Comparison of ENCODE assay signal across 26 mouse cellular contexts in genomic region chr17:49729856-49730255, GRCm38 (mm10).
"Had no signal": no experiment of that assay in that cellular context is flagged by ENCODE, and none has a peak within 500 bp of the region (broad histone marks: within the 10 kb centered on the region; RNA-seq: fewer than 3 reads in every experiment).

No protein-coding gene starts in this region.

- H3K4me3 ChIP-seq: embryonic facial prominence, embryonic 10.5 days; embryonic facial prominence, embryonic 12.5 days; embryonic facial prominence, embryonic 13.5 days; embryonic facial prominence, embryonic 15.5 days; erythroblast, embryonic 14.5 days; forebrain, embryonic 10.5 days; forebrain, embryonic 12.5 days; forebrain, embryonic 13.5 days; forebrain, embryonic 15.5 days; gastrocnemius, adult 2 months had no signal

- H3K27me3 ChIP-seq: embryonic facial prominence, embryonic 12.5 days; embryonic facial prominence, embryonic 13.5 days; embryonic facial prominence, embryonic 15.5 days; forebrain, embryonic 12.5 days; forebrain, embryonic 13.5 days; forebrain, embryonic 15.5 days had no signal

- H3K27ac ChIP-seq: embryonic facial prominence, embryonic 10.5 days; embryonic facial prominence, embryonic 12.5 days; embryonic facial prominence, embryonic 13.5 days; embryonic facial prominence, embryonic 15.5 days; forebrain, embryonic 10.5 days; forebrain, embryonic 12.5 days; forebrain, embryonic 13.5 days; forebrain, embryonic 15.5 days; gastrocnemius, adult 2 months had no signal

- H3K4me1 ChIP-seq: embryonic facial prominence, embryonic 12.5 days; embryonic facial prominence, embryonic 13.5 days; embryonic facial prominence, embryonic 15.5 days; forebrain, embryonic 10.5 days; forebrain, embryonic 12.5 days; forebrain, embryonic 13.5 days had no signal

- H3K36me3 ChIP-seq: embryonic facial prominence, embryonic 10.5 days; embryonic facial prominence, embryonic 12.5 days; embryonic facial prominence, embryonic 13.5 days; embryonic facial prominence, embryonic 15.5 days; forebrain, embryonic 10.5 days; forebrain, embryonic 12.5 days; forebrain, embryonic 15.5 days had no signal

- DNase-seq: cerebellum, adult 2 months; cerebellum, adult 8-10 months; cerebellum, adult 9-10 months; cerebellum, adult 9-11 months; cerebellum, postnatal 10 days; cerebellum, postnatal 14 days; cerebellum, postnatal 25 days; cerebellum, postnatal 36 days; embryo, embryonic 11 days; forebrain, postnatal 0 days; gastrocnemius, adult 2 months; gastrocnemius, postnatal 10 days; gastrocnemius, postnatal 14 days; gastrocnemius, postnatal 25 days; gastrocnemius, postnatal 36 days; heart, adult 11 months; heart, adult 18-20 months had no signal
